Mouse (Mus musculus) heart, postnatal 0 days (tissue): Measurements from ENCODE around the gene Serac1.

Source experiments
- CTCF ChIP-seq: IDR thresholded peaks from 2 replicates; pipeline ENCODE4 v1.5.1; 2016; ENCODE audit warnings: antibody characterized with exemption, control low read depth, low read depth
- EP300 ChIP-seq: IDR thresholded peaks from 2 replicates; pipeline ENCODE4 v1.6.1; 2016; ENCODE audit warnings: antibody characterized with exemption, low read depth

DNA sequence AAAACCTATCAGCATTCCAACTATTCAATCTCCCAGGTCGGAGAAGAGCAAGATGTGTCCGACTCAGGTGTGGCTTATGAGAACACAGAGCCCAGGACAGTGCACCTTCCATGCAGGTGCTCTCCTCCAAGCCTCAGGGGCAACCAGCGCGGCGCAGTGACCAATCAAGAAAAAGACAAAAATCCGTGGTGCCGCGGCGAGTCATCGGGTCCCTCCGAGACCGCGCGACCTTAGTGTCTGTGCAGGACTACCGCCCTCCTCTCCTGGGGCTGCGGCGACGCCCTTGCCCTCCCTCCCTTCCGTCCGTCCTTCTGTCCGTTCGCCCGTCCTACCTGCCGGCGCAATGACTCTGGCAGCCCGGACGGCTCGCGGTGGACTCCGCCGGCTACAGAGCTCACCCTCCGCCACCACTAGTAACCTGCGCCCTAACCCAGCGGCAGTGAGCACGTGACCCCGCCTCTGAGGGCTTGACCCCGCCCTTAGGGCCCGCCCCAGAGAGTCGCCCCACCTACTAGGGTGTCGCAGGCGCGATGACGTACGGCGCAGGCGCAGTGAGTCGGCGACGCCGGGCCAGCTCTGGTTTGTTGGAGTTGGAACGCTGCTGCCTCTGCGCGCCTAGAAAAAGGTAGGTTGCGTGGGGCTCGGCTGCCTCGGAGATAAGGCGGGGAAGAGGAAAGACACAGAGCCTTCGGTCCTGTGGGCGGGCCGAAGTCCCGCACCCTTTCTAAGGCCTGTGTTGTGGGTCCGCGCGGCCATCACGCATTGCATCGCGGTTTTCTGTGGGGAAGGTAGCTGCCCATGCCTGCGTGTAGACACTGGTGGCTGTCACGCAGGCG lies at the start of gene Serac1, which contains the start of gene Gtf2h5:
- no peak; the same call in 1 of the 2 replicates for TF ChIP-seq EP300
- TF ChIP-seq CTCF, result no peak; the same call in 1 of the 2 replicates
